Mouse (Mus musculus) heart, adult 18-20 months (tissue): ENCODE results near the gene Nfkbiz. TPM values are rescaled to one million over a fixed set of nuclear protein-coding genes. Genes with fewer than 3 reads are reported as not detected.

Source experiments
- DNase-seq, 2 experiments: peaks; one replicate each; pipeline ENCODE4 v3.0.0; 2021 to 2022; ENCODE audit warnings: mixed read lengths in 1 of 2
- total RNA-seq, 2 experiments: library from RNA; stranded (reverse); gene quantifications; 2 replicates each; pipeline ENCODE4 v1.2.3; 2021

Gene Nfkbiz
- total RNA-seq, 2 experiments from 2014 or later, result 1.8 to 2.3 TPM

GRCm38 (mm10) chr16:55801629-55802028, 37.1 kb downstream of the Nfkbiz start:
- DNase-seq, result no peak

GRCm38 (mm10) chr16:55798845-55799244, 39.9 kb downstream of the Nfkbiz start:
- peak in 1 of 2 experiments; percentile 58 for DNase-seq

- no peak for DNase-seq
Measured at GRCm38 (mm10) chr16:55790326-55790725, 48.4 kb downstream of the Nfkbiz start.

GRCm38 (mm10) chr16:55789291-55789690, 49.4 kb downstream of the Nfkbiz start:
- DNase-seq, result no peak

GRCm38 (mm10) chr16:55788671-55789070, 50.0 kb downstream of the Nfkbiz start:
- no peak for DNase-seq

- no peak for DNase-seq
Measured at GRCm38 (mm10) chr16:55787385-55788072, 51.2 kb downstream of the Nfkbiz start.

- no peak for DNase-seq
Measured at GRCm38 (mm10) chr16:55784379-55784778, 54.3 kb downstream of the Nfkbiz start.

- DNase-seq, result no peak
Measured at GRCm38 (mm10) chr16:55783923-55784322, 54.8 kb downstream of the Nfkbiz start.

- no peak for DNase-seq
Measured at GRCm38 (mm10) chr16:55782911-55783310, 55.8 kb downstream of the Nfkbiz start.

GRCm38 (mm10) chr16:55781809-55782208, 56.9 kb downstream of the Nfkbiz start:
- no peak for DNase-seq

- DNase-seq, result no peak
Measured at GRCm38 (mm10) chr16:55780958-55781558, 57.6 kb downstream of the Nfkbiz start.

- no peak for DNase-seq
Measured at GRCm38 (mm10) chr16:55776329-55776728, 62.4 kb downstream of the Nfkbiz start.

GRCm38 (mm10) chr16:55770247-55770646, 68.5 kb downstream of the Nfkbiz start:
- no peak for DNase-seq

Other genes starting within 250 kb of the Nfkbiz start
- gene Nxpe3, start 56.4 kb upstream of the Nfkbiz start, total RNA-seq, result under 1 TPM; 0.40 to 0.93 TPM
- gene Cep97, start 96.0 kb upstream of the Nfkbiz start, total RNA-seq, result 1 to 10 TPM; 3.9 to 4.8 TPM
- 100 to 1,000 TPM; 538 to 568 TPM for gene Rpl24, start 127.4 kb upstream of the Nfkbiz start, total RNA-seq
- gene Zbtb11, start 135.0 kb upstream of the Nfkbiz start, total RNA-seq, result 10 to 100 TPM; 12.3 to 12.5 TPM
- gene Pcnp, start 190.8 kb upstream of the Nfkbiz start, total RNA-seq, result 10 to 100 TPM; 46.4 to 55.3 TPM
- 10 to 100 TPM; 13.1 to 13.2 TPM for gene Trmt10c, start 198.9 kb upstream of the Nfkbiz start, total RNA-seq
- 10 to 100 TPM; 14.2 to 16.0 TPM for gene Senp7, start 209.4 kb upstream of the Nfkbiz start, total RNA-seq